Mouse (Mus musculus) heart, embryonic 11.5 days (tissue): Measurements from ENCODE around the gene Rbms2. TPM values are rescaled to one million over a fixed set of nuclear protein-coding genes. Genes with fewer than 3 reads are reported as not detected.

ENCODE experiments used
- ATAC-seq: fragments of 200-750 bp; cut with Nextera tagmentation; replicated peaks from 2 replicates; pipeline ENCODE4 v1.8.0; 2017; ENCODE audit warnings: moderate library complexity; ENCODE audit not compliant: insufficient number of reproducible peaks, low FRiP score, low TSS enrichment
- H3K27ac ChIP-seq: fragments of 300-500 bp; sonication (generic); 2 replicates; pipeline ENCODE4 v1.5.1; 2014; ENCODE audit warnings: mild to moderate bottlenecking, low read depth, low read length
- H3K27me3 ChIP-seq: fragments of 300-500 bp; sonication (generic); 2 replicates; pipeline ENCODE4 v1.6.1; 2014; ENCODE audit warnings: mild to moderate bottlenecking, low read length, mixed read lengths; ENCODE audit not compliant: control insufficient read depth, insufficient read depth
- H3K36me3 ChIP-seq: fragments of 300-500 bp; sonication (generic); 2 replicates; pipeline ENCODE4 v1.6.1; 2014; ENCODE audit warnings: mild to moderate bottlenecking, low read length, moderate library complexity, mixed read lengths; ENCODE audit not compliant: control insufficient read depth, insufficient read depth
- H3K4me1 ChIP-seq: fragments of 300-500 bp; sonication (generic); 2 replicates; pipeline ENCODE4 v1.6.1; 2014; ENCODE audit warnings: low read length; ENCODE audit not compliant: control insufficient read depth, insufficient read depth
- H3K4me2 ChIP-seq: fragments of 300-500 bp; sonication (generic); 2 replicates; pipeline ENCODE4 v1.6.1; 2014; ENCODE audit warnings: mild to moderate bottlenecking, moderate library complexity
- H3K4me3 ChIP-seq: fragments of 300-500 bp; sonication (generic); 2 replicates; pipeline ENCODE4 v1.5.1; 2014; ENCODE audit warnings: low read depth, low read length
- H3K9ac ChIP-seq: fragments of 300-500 bp; sonication (generic); 2 replicates; pipeline ENCODE4 v1.6.1; 2014; ENCODE audit warnings: mild to moderate bottlenecking, low read depth, low read length, moderate library complexity
- H3K9me3 ChIP-seq: fragments of 300-500 bp; sonication (generic); replicated peaks from 2 replicates; pipeline ENCODE4 v1.6.1; 2016; ENCODE audit warnings: low read length; ENCODE audit not compliant: control insufficient read depth
- WGBS: fragments of 180-500 bp; shearing (Covaris S2); extraction: QIAGEN DNeasy Blood & Tissue Kit; methylation state at CpG from one replicate; pipeline ENCODE4 v1.1.7; 2014; ENCODE audit not compliant: insufficient replicate concordance; 5-methylcytosine and 5-hydroxymethylcytosine counted together
- polyA plus RNA-seq: library from polyadenylated mRNA; unstranded; fragments of >200 nt; fragmentation: Nextera tagmentation; extraction: Ambion mirVana; gene quantifications from 2 replicates; pipeline ENCODE4 v1.2.1, GENCODE M21; 2014

Gene Rbms2
- polyA plus RNA-seq, 1 experiment from 2014 or later: 36.1 TPM

DNA sequence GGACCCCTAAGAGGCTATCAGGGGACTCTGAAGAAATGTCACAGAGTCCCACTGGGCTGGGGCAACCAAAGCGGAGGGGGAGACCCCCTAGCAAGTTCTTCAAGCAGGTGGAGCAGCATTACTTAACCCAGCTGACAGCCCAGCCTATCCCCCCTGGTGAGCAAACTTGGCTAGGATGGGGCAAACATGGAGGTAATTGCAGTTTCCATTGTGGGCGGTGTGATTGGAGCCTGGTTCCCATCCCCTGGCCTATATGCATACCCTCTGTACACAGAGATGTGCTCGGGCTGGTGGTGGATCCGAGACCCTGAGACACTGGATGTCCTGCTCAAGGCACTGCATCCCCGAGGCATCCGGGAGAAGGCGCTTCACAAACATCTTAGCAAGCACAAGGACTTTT lies 56.3 kb downstream of the Rbms2 start:
- no peak overlapping the region for H3K9ac ChIP-seq
- no peaks in the 10 kb centered on the region for H3K4me1 ChIP-seq
- peaks cover 61% of the 10 kb centered on the region for H3K36me3 ChIP-seq
- WGBS: 94% methylated on average over 7 of the region's 7 CpGs
- H3K4me3 ChIP-seq: no peak overlapping the region
- no peak overlapping the region for H3K4me2 ChIP-seq
- no peaks in the 10 kb centered on the region for H3K27me3 ChIP-seq
- no peak overlapping the region for H3K27ac ChIP-seq
- no peak for ATAC-seq
- no peaks in the 10 kb centered on the region for H3K9me3 ChIP-seq

DNA sequence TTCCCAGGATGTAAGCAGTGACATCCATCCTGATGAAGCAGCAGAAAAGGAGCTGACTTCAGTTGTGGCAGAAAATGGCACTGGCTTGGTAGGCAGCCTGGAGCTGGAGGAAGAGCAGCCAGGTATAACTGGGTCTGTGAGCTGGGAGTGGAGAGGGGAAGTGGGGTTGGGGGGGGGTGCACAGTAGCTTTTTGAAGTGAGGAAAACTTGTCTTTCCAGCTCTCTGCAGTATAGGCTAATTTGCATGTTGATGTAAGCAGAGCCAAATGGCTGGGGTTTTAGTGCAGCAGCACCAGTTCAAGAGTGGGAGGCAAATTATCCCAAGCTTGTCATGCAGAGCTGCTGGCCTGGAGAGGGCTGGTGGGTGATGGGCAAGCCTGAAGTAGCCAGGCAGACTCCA lies 68.9 kb downstream of the Rbms2 start:
- Histone ChIP-seq H3K9me3 (no peaks in the 10 kb centered on the region), H3K4me3 (no peak overlapping the region), H3K36me3 (peaks cover 25% of the 10 kb centered on the region), H3K4me1 (peaks cover 7% of the 10 kb centered on the region; the same call in 1 of the 2 replicates), H3K27me3 (no peaks in the 10 kb centered on the region), H3K4me2 (no peak overlapping the region), H3K27ac (no peak overlapping the region), H3K9ac (no peak overlapping the region)
- ATAC-seq: no peak

DNA sequence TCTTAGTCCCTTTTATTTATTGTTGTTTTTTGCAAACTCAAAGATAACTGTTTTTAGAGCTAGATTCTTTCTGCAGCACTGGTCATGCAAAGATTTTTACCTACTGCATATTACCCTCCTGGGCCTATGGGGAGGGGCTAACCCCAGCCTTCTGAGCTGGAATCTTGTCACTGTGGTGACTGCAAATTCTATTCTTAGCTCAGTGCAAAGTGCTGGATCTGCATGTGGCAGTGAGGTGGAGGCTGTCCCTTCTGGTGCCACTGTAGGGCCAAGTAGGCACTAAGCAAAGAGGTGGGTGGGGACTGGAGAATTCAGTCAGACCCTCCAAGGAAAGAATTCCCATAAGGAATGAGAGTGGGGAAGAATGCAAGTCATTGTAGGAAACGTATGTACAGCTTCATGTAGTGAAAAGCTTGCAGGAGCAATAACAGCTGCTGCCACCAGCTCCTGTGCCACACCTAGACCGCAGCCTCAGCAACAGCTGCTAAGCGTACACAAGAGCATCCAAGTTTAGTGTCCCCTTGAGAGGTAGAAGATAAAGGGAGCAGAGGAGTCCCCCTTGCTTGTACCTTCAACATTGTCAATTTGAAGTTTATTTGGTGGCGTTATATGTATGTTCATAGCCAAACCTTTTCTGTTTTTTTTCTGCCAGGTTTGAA lies 69.9 kb downstream of the Rbms2 start:
- WGBS: 70% methylated on average over 4 of the region's 4 CpGs
- Histone ChIP-seq H3K27ac (peak overlapping the region; percentile 51), H3K9me3 (no peaks in the 10 kb centered on the region), H3K4me1 (peaks cover 7% of the 10 kb centered on the region; the same call in 1 of the 2 replicates), H3K36me3 (peaks cover 18% of the 10 kb centered on the region), H3K4me3 (no peak overlapping the region), H3K4me2 (no peak overlapping the region), H3K27me3 (no peaks in the 10 kb centered on the region), H3K9ac (no peak overlapping the region)
- no peak for ATAC-seq

- Histone ChIP-seq H3K9ac (peak overlapping the region; percentile 72), H3K4me1 (peaks cover 31% of the 10 kb centered on the region)
- ATAC-seq: no peak
Measured at GRCm38 (mm10) chr10:128097587-128097971, 82.5 kb downstream of the Rbms2 start.

DNA sequence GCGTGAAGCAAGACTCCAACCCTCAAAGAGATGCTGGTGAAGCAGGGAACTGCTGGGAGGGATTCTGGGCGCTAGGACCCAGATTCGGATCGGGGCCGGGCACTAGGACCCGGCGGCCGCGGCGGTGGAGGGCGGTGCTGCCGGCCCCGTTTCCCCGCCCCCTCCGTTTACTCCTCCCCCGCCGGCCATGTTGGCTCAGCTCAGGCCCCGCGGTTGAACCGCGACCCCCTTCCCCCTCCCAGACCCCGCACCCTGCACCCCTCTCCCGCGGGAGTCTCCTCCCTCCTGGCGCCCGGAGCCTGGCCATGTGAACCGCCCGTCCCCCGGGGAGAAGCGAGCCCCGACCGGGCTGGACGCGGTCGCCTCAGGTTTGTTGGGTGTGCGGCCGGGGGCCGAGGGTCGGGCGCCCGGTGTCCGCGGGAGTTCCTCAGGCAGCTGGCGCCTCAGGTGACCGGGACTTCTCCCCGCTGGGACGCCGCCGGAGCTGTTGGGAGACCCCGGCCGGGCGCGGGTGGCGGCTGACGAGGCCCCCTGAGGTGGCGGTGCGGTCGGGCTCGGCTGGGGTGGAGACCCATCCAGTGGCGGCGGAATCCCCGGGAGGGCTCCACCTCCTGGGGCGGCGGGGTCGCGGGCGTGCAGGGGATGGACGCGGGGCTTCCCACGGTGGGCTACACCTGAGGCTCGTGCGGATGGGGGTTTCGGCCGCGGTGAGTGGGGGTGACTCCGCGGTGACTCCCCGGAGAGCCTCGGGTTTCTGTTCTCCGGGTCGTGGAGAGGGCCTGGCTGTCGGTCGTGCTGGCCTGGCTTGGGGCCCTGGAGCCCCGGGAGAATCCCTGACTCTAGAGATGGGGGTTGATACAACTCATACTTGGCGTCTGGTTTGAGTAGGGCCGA lies 83.2 kb downstream of the Rbms2 start:
- H3K36me3 ChIP-seq: no peaks in the 10 kb centered on the region; the same call in 1 of the 2 replicates
- no peaks in the 10 kb centered on the region for H3K9me3 ChIP-seq
- H3K9ac ChIP-seq: peak overlapping the region; percentile 72
- H3K27ac ChIP-seq: peak overlapping the region; percentile 66
- no peaks in the 10 kb centered on the region for H3K27me3 ChIP-seq
- H3K4me2 ChIP-seq: peak overlapping the region; percentile 91
- ATAC-seq: peak; percentile 71
- H3K4me3 ChIP-seq: peak overlapping the region; percentile 63
- WGBS: under 1% methylated on average over 73 of the region's 86 CpGs
- H3K4me1 ChIP-seq: peaks cover 31% of the 10 kb centered on the region

More at GRCm38 (mm10) chr10:128097587-128097971, 82.5 kb downstream of the Rbms2 start:
- H3K4me2 ChIP-seq: peak overlapping the region; percentile 91
- H3K4me3 ChIP-seq: peak overlapping the region; percentile 63
- 2% methylated on average over 13 of the region's 13 CpGs for WGBS
- no peaks in the 10 kb centered on the region for H3K9me3 ChIP-seq
- no peaks in the 10 kb centered on the region for H3K27me3 ChIP-seq
- H3K36me3 ChIP-seq: no peaks in the 10 kb centered on the region; the same call in 1 of the 2 replicates
- peak overlapping the region; percentile 66 for H3K27ac ChIP-seq

- peak overlapping the region; percentile 91 for H3K4me2 ChIP-seq
- no peak overlapping the region for H3K27ac ChIP-seq
- no peak for ATAC-seq
- peaks cover 37% of the 10 kb centered on the region for H3K4me1 ChIP-seq
- H3K9ac ChIP-seq: peak overlapping the region; percentile 6; the same call in 1 of the 2 replicates
- no peaks in the 10 kb centered on the region; the same call in 1 of the 2 replicates for H3K36me3 ChIP-seq
- no peaks in the 10 kb centered on the region for H3K27me3 ChIP-seq
- WGBS: 26% methylated on average over 4 of the region's 4 CpGs
- no peaks in the 10 kb centered on the region for H3K9me3 ChIP-seq
- H3K4me3 ChIP-seq: peak overlapping the region; percentile 63
Measured at GRCm38 (mm10) chr10:128096313-128096692, 83.8 kb downstream of the Rbms2 start.

GRCm38 (mm10) chr10:128095003-128095636 lies 85.0 kb downstream of the Rbms2 start:
- H3K4me2 ChIP-seq: peak overlapping the region; percentile 95
- ATAC-seq: no peak
- H3K9ac ChIP-seq: peak overlapping the region; percentile 90; the same call in 1 of the 2 replicates
- H3K4me1 ChIP-seq: peaks cover 40% of the 10 kb centered on the region
- H3K27me3 ChIP-seq: no peaks in the 10 kb centered on the region
- peak overlapping the region; percentile 90 for H3K4me3 ChIP-seq
- WGBS: 32% methylated on average over 9 of the region's 9 CpGs
- H3K36me3 ChIP-seq: peaks cover under 1% of the 10 kb centered on the region; the same call in 1 of the 2 replicates
- H3K27ac ChIP-seq: 0 out of 2 replicates have a peak overlapping the region, but pooled peaks have one; percentile 62
- H3K9me3 ChIP-seq: no peaks in the 10 kb centered on the region

DNA sequence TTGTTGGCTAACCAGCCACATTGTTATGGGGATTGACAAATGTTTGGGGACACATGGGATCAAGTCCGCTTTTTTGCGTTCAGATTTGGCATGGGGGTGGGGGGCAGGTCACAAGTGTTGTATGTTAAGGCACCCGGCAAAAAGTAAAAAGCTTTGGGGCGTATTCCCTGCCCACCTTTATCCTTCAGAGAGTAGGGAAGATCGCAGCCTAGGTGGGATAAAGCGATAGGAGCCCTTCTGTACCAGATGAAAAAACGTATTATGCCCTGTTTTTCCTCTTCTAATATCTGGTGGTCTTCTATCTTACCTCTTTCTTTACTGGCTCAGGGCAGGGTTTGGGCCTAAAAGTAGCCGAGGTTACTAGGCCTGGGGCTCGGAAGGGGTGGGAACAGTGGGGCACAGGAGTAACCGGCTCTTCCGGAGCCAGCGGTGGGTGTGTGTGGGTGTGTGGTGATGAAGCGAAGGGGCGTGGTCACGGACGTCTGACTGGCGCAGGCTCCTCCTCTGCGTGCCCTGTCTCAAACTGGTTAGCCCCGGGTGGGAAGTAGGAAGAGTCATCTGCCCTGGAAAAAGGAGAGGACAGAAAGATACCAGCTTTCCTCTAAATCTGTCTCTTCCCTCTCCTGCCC lies 85.6 kb downstream of the Rbms2 start:
- Histone ChIP-seq H3K9ac (peak overlapping the region; percentile 90), H3K36me3 (peaks cover 7% of the 10 kb centered on the region), H3K4me1 (peaks cover 40% of the 10 kb centered on the region), H3K4me3 (peak overlapping the region; percentile 90), H3K4me2 (peak overlapping the region; percentile 95), H3K9me3 (no peaks in the 10 kb centered on the region), H3K27ac (peak overlapping the region; percentile 62), H3K27me3 (no peaks in the 10 kb centered on the region)
- 12% methylated on average over 19 of the region's 19 CpGs for WGBS
- peak; percentile 68 for ATAC-seq
